18 mouse cellular contexts compared by ENCODE assay signal in genomic region chr1:72755227-72755626, GRCm38 (mm10). TPM values are rescaled to one million over a fixed set of nuclear protein-coding genes. Genes with fewer than 3 reads are reported as not detected.
"Had no signal": no experiment of that assay in that cellular context is flagged by ENCODE, and none has a peak within 500 bp of the region (broad histone marks: within the 10 kb centered on the region; RNA-seq: fewer than 3 reads in every experiment).

No protein-coding gene starts in this region.

- H3K36me3 ChIP-seq: limb, embryonic 12.5 days; liver, embryonic 13.5 days; midbrain, embryonic 10.5 days; neural tube, embryonic 12.5 days had no signal

- H3K4me3 ChIP-seq: layer of hippocampus, adult 2 months; limb, embryonic 12.5 days; liver, embryonic 13.5 days; midbrain, embryonic 10.5 days; neural tube, embryonic 12.5 days had no signal

- H3K4me2 ChIP-seq: limb, embryonic 12.5 days; liver, embryonic 13.5 days; neural tube, embryonic 12.5 days had no signal

- H3K9me3 ChIP-seq: limb, embryonic 12.5 days; liver, embryonic 13.5 days; midbrain, embryonic 10.5 days; neural tube, embryonic 12.5 days had no signal

- H3K4me1 ChIP-seq: limb, embryonic 12.5 days; liver, embryonic 13.5 days; neural tube, embryonic 12.5 days had no signal

- H3K9ac ChIP-seq: limb, embryonic 12.5 days; liver, embryonic 13.5 days; liver, postnatal 0 days; neural tube, embryonic 12.5 days had no signal

- ATAC-seq: liver, postnatal 0 days had no signal

- H3K27ac ChIP-seq: layer of hippocampus, adult 2 months; limb, embryonic 12.5 days; liver, embryonic 13.5 days; midbrain, embryonic 10.5 days; neural tube, embryonic 12.5 days had no signal

- H3K27me3 ChIP-seq: limb, embryonic 12.5 days; liver, embryonic 13.5 days; neural tube, embryonic 12.5 days had no signal

- DNase-seq: kidney, adult 18-20 months; liver; liver, embryonic 13.5 days; liver, postnatal 0 days; lung, postnatal 36 days; midbrain, embryonic 14.5 days; thymus, adult 2 months; thymus, postnatal 25 days had no signal

RNA-seq across cellular contexts. Expression of gene Ankar, which starts 54.8 kb away (rescaled TPM):
- total RNA-seq: layer of hippocampus, adult 2 months; layer of hippocampus, postnatal 10 days; left cerebral cortex, postnatal 36 days; megakaryocyte, adult 5-6 weeks; neutrophil, adult 5-6 weeks had no signal
- polyA plus RNA-seq: kidney, embryonic 14.5 days; limb, embryonic 12.5 days; liver, embryonic 13.5 days; liver, postnatal 0 days; midbrain, embryonic 10.5 days; midbrain, embryonic 14.5 days; neural tube, embryonic 12.5 days; stomach, embryonic 14.5 days; thymus, adult 2 months had no signal
